In genomic region chr14:54868026-54868425, GRCm38 (mm10) we compare ENCODE assay signal across 31 mouse cellular contexts. TPM values are rescaled to one million over a fixed set of nuclear protein-coding genes. Genes with fewer than 3 reads are reported as not detected.
"Had no signal": no experiment of that assay in that cellular context is flagged by ENCODE, and none has a peak within 500 bp of the region (broad histone marks: within the 10 kb centered on the region; RNA-seq: fewer than 3 reads in every experiment).

No protein-coding gene starts in this region.

- H3K9ac ChIP-seq: embryonic facial prominence, embryonic 12.5 days; embryonic facial prominence, embryonic 13.5 days; embryonic facial prominence, embryonic 15.5 days; forebrain, embryonic 12.5 days; forebrain, embryonic 13.5 days; forebrain, embryonic 15.5 days; forebrain, postnatal 0 days had no signal

- DNase-seq: cerebellum, adult 9-10 months; cerebellum, adult 9-11 months; cerebellum, postnatal 10 days; cerebellum, postnatal 14 days; cerebellum, postnatal 25 days; cerebellum, postnatal 36 days; embryo, embryonic 11 days; forebrain, postnatal 0 days; gastrocnemius, adult 2 months; gastrocnemius, postnatal 10 days; gastrocnemius, postnatal 14 days; gastrocnemius, postnatal 25 days; gastrocnemius, postnatal 36 days; heart, adult 18-20 months; heart, adult 2 months had no signal

- H3K4me2 ChIP-seq: embryonic facial prominence, embryonic 12.5 days; embryonic facial prominence, embryonic 13.5 days; embryonic facial prominence, embryonic 15.5 days; forebrain, embryonic 12.5 days; forebrain, embryonic 13.5 days; forebrain, embryonic 15.5 days had no signal

- H3K27ac ChIP-seq: embryonic facial prominence, embryonic 10.5 days; embryonic facial prominence, embryonic 12.5 days; embryonic facial prominence, embryonic 13.5 days; embryonic facial prominence, embryonic 15.5 days; forebrain, embryonic 10.5 days; forebrain, embryonic 12.5 days; forebrain, embryonic 13.5 days; forebrain, embryonic 15.5 days; gastrocnemius, adult 2 months; heart, adult 2 months; heart, embryonic 10.5 days had no signal

- ATAC-seq: forebrain, embryonic 13.5 days; forebrain, embryonic 14.5 days; forebrain, embryonic 15.5 days; forebrain, embryonic 16.5 days; forebrain, postnatal 0 days had no signal

- H3K4me3 ChIP-seq: embryonic facial prominence, embryonic 10.5 days; embryonic facial prominence, embryonic 12.5 days; embryonic facial prominence, embryonic 13.5 days; embryonic facial prominence, embryonic 15.5 days; erythroblast, embryonic 14.5 days; forebrain, embryonic 10.5 days; forebrain, embryonic 12.5 days; forebrain, embryonic 13.5 days; forebrain, embryonic 15.5 days; gastrocnemius, adult 2 months; heart, adult 2 months; heart, embryonic 10.5 days had no signal

- H3K36me3 ChIP-seq: embryonic facial prominence, embryonic 10.5 days; embryonic facial prominence, embryonic 12.5 days; embryonic facial prominence, embryonic 13.5 days; embryonic facial prominence, embryonic 15.5 days; forebrain, embryonic 10.5 days; forebrain, embryonic 12.5 days; forebrain, embryonic 15.5 days; heart, embryonic 10.5 days had no signal

- H3K27me3 ChIP-seq: embryonic facial prominence, embryonic 12.5 days; embryonic facial prominence, embryonic 13.5 days; embryonic facial prominence, embryonic 15.5 days; forebrain, embryonic 12.5 days; forebrain, embryonic 13.5 days; forebrain, embryonic 15.5 days had no signal

- H3K4me1 ChIP-seq: embryonic facial prominence, embryonic 12.5 days had no signal

- H3K9me3 ChIP-seq: embryonic facial prominence, embryonic 10.5 days; embryonic facial prominence, embryonic 12.5 days; embryonic facial prominence, embryonic 13.5 days; embryonic facial prominence, embryonic 15.5 days; forebrain, embryonic 10.5 days; forebrain, embryonic 12.5 days; forebrain, embryonic 13.5 days; forebrain, embryonic 15.5 days; heart, embryonic 10.5 days had no signal

RNA-seq across cellular contexts. Expression of gene Homez, which starts 2.7 kb away (rescaled TPM):
- polyA plus RNA-seq: erythroblast, embryonic 14.5 days had no signal

RNA-seq across cellular contexts. Expression of gene Gm20521, which starts 15.2 kb away (rescaled TPM):
- total RNA-seq: common myeloid progenitor, adult 5-6 weeks; gastrocnemius, postnatal 36 days had no signal
- polyA plus RNA-seq: embryonic facial prominence, embryonic 11.5 days; embryonic facial prominence, embryonic 14.5 days; embryonic facial prominence, embryonic 15.5 days; forebrain, embryonic 10.5 days; forebrain, embryonic 11.5 days; forebrain, embryonic 12.5 days; forebrain, embryonic 14.5 days; forebrain, embryonic 16.5 days; heart, adult 2 months; heart, embryonic 10.5 days had no signal
